Mouse (Mus musculus): ENCODE data around the gene Ikzf2. TPM values are rescaled to one million over a fixed set of nuclear protein-coding genes. Genes with fewer than 3 reads are reported as not detected.

The Ikzf2 gene
- polyA plus RNA-seq, 1 experiment = 0.19 TPM

DNA sequence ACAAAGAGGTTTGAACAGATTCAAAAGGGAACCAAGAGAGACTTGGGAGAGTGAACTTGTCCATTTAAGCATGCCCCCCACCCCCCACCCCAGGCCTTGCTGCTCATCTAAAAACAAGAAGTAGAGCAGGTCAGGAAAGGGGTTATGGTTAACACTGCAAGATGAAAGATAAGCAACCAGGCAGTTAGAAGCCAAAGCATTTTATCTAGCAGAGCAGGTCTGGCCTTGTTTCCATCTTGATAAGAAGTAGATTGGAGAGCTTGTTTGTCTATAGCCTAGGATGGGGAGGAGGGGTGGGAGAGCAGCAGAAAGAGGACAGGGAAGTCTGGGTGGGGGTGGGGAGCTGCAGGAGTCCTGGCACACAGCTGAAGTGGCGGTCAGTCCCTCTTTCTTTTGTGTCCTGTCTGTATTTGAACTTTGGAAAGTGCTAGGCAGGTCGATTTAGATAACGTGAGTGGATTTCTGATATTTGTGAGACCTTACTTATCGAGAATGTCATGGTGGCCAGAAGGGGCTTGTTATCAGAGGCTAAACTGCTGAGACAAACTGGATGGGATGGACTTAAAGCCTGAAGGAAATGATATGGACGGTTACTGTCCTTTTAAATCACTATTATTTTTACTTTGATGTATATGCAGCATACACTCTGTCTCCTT, 173.3 kb downstream of the Ikzf2 start:
- TF ChIP-seq POLR2A (IDR thresholded peaks at IDR 0.05; ENCODE audit: control insufficient read depth, low read depth, low read length) (no peak), CTCF (IDR thresholded peaks at IDR 0.05; ENCODE audit: control insufficient read depth, insufficient read depth, insufficient replicate concordance, low read depth, low read length) (no peak)
- Histone ChIP-seq H3K27ac (ENCODE audit: control insufficient read depth, insufficient read depth, low read depth, low read length) (no peak overlapping the region), H3K27me3 (ENCODE audit: control insufficient read depth, insufficient read depth, low read length) (no peaks in the 10 kb centered on the region)

GRCm38 (mm10) chr1:69508275-69508674, 178.8 kb downstream of the Ikzf2 start:
- TF ChIP-seq POLR2A (IDR thresholded peaks at IDR 0.05; ENCODE audit: control insufficient read depth, low read depth, low read length) = no peak
- no peak for TF ChIP-seq CTCF (IDR thresholded peaks at IDR 0.05; ENCODE audit: control insufficient read depth, insufficient read depth, insufficient replicate concordance, low read depth, low read length)

More for the DNA sequence above, 173.3 kb downstream of the Ikzf2 start:
- H3K4me1 ChIP-seq (ENCODE audit: control insufficient read depth, insufficient read depth, low read length) = no peaks in the 10 kb centered on the region
- no peak overlapping the region for H3K4me3 ChIP-seq (ENCODE audit: control insufficient read depth, low read depth, low read length)
- H3K36me3 ChIP-seq (ENCODE audit: control insufficient read depth, insufficient read depth, low read length) = no peaks in the 10 kb centered on the region

DNA sequence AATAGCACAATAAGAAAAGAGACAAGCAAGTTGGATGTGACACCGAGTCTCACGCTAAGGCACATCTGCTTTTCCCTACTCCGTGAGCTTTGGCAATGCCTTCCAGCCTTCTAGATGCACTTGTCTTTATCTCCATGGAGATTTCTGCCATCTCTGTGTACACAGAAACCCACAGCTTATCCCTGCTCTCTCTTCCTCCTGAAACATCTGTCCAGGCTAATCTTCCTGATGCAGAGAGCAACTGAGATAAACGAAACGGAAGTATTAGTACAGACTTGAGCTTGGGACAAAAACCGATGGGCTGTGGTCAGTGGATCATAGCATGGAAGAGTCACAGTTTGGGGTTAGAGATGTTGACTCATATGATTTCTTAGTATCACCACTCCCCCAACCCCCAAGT, 179.5 kb downstream of the Ikzf2 start:
- H3K36me3 ChIP-seq (ENCODE audit: control insufficient read depth, insufficient read depth, low read length) = no peaks in the 10 kb centered on the region
- H3K27ac ChIP-seq (ENCODE audit: control insufficient read depth, insufficient read depth, low read depth, low read length) = no peak overlapping the region
- TF ChIP-seq POLR2A (IDR thresholded peaks at IDR 0.05; ENCODE audit: control insufficient read depth, low read depth, low read length) (no peak), CTCF (IDR thresholded peaks at IDR 0.05; ENCODE audit: control insufficient read depth, insufficient read depth, insufficient replicate concordance, low read depth, low read length) (no peak)
- H3K27me3 ChIP-seq (ENCODE audit: control insufficient read depth, insufficient read depth, low read length) = no peaks in the 10 kb centered on the region
- H3K4me3 ChIP-seq (ENCODE audit: control insufficient read depth, low read depth, low read length) = no peak overlapping the region
- H3K4me1 ChIP-seq (ENCODE audit: control insufficient read depth, insufficient read depth, low read length) = no peaks in the 10 kb centered on the region

More at GRCm38 (mm10) chr1:69508275-69508674, 178.8 kb downstream of the Ikzf2 start:
- Histone ChIP-seq H3K4me3 (ENCODE audit: control insufficient read depth, low read depth, low read length) (no peak overlapping the region), H3K27ac (ENCODE audit: control insufficient read depth, insufficient read depth, low read depth, low read length) (no peak overlapping the region), H3K4me1 (ENCODE audit: control insufficient read depth, insufficient read depth, low read length) (no peaks in the 10 kb centered on the region), H3K27me3 (ENCODE audit: control insufficient read depth, insufficient read depth, low read length) (no peaks in the 10 kb centered on the region), H3K36me3 (ENCODE audit: control insufficient read depth, insufficient read depth, low read length) (no peaks in the 10 kb centered on the region)

- H3K27me3 ChIP-seq (ENCODE audit: control insufficient read depth, insufficient read depth, low read length) = no peaks in the 10 kb centered on the region
- TF ChIP-seq CTCF (IDR thresholded peaks at IDR 0.05; ENCODE audit: control insufficient read depth, insufficient read depth, insufficient replicate concordance, low read depth, low read length) = no peak
- no peaks in the 10 kb centered on the region for H3K36me3 ChIP-seq (ENCODE audit: control insufficient read depth, insufficient read depth, low read length)
- H3K27ac ChIP-seq (ENCODE audit: control insufficient read depth, insufficient read depth, low read depth, low read length) = no peak overlapping the region
- H3K4me1 ChIP-seq (ENCODE audit: control insufficient read depth, insufficient read depth, low read length) = no peaks in the 10 kb centered on the region
- no peak overlapping the region for H3K4me3 ChIP-seq (ENCODE audit: control insufficient read depth, low read depth, low read length)
Measured at GRCm38 (mm10) chr1:69506615-69507159, 180.4 kb downstream of the Ikzf2 start.

DNA sequence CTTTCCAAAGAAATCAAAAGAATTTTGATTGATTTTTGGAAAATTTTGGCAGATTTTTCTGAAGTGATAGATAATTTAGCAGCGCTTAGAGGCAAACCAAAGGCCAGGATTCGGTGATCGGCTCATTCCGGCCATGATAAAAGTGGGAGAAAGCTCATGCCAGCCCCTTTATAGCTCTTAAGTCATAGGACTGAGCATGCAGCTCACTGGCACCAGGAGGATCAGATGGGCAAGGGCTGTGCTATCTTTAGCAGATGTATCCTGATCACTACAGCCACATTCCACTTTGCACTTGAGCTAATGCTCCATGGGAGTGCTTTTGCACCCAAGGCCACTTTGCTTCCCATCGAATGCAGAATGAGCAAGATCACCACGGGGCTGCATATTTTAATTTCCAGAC, 181.0 kb downstream of the Ikzf2 start:
- TF ChIP-seq CTCF (IDR thresholded peaks at IDR 0.05; ENCODE audit: control insufficient read depth, insufficient read depth, insufficient replicate concordance, low read depth, low read length) (no peak), POLR2A (IDR thresholded peaks at IDR 0.05; ENCODE audit: control insufficient read depth, low read depth, low read length) (no peak)
- H3K4me3 ChIP-seq (ENCODE audit: control insufficient read depth, low read depth, low read length) = no peak overlapping the region
- no peaks in the 10 kb centered on the region for H3K36me3 ChIP-seq (ENCODE audit: control insufficient read depth, insufficient read depth, low read length)
- H3K27me3 ChIP-seq (ENCODE audit: control insufficient read depth, insufficient read depth, low read length) = no peaks in the 10 kb centered on the region
- no peak overlapping the region for H3K27ac ChIP-seq (ENCODE audit: control insufficient read depth, insufficient read depth, low read depth, low read length)
- H3K4me1 ChIP-seq (ENCODE audit: control insufficient read depth, insufficient read depth, low read length) = no peaks in the 10 kb centered on the region

DNA sequence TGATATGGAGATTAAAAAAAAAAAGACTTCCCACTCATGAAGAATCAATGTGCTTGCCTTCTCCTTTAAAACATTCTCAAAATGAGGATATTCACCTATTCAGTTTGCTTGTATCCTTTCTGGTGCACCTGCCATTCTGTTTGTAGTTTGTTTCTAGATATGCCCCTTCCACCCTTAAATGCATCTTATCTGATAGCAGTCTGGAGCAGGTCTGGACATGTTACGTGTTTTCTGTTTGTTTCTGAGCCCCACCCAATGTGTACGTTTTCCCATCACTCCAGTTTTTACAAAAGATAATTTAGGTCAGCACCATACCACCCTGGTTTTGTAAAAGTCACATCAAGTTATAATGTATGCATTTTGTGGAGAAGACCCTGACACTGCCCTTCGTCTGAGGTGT, 186.7 kb downstream of the Ikzf2 start:
- TF ChIP-seq CTCF (IDR thresholded peaks at IDR 0.05; ENCODE audit: control insufficient read depth, insufficient read depth, insufficient replicate concordance, low read depth, low read length) (no peak), POLR2A (IDR thresholded peaks at IDR 0.05; ENCODE audit: control insufficient read depth, low read depth, low read length) (no peak)
- no peaks in the 10 kb centered on the region for H3K27me3 ChIP-seq (ENCODE audit: control insufficient read depth, insufficient read depth, low read length)
- no peaks in the 10 kb centered on the region for H3K36me3 ChIP-seq (ENCODE audit: control insufficient read depth, insufficient read depth, low read length)
- no peak overlapping the region for H3K4me3 ChIP-seq (ENCODE audit: control insufficient read depth, low read depth, low read length)
- no peaks in the 10 kb centered on the region for H3K4me1 ChIP-seq (ENCODE audit: control insufficient read depth, insufficient read depth, low read length)
- no peak overlapping the region for H3K27ac ChIP-seq (ENCODE audit: control insufficient read depth, insufficient read depth, low read depth, low read length)

- TF ChIP-seq POLR2A (IDR thresholded peaks at IDR 0.05; ENCODE audit: control insufficient read depth, low read depth, low read length) (no peak), CTCF (IDR thresholded peaks at IDR 0.05; ENCODE audit: control insufficient read depth, insufficient read depth, insufficient replicate concordance, low read depth, low read length) (no peak)
Measured at GRCm38 (mm10) chr1:69499652-69500051, 187.4 kb downstream of the Ikzf2 start.

More at GRCm38 (mm10) chr1:69499652-69500051, 187.4 kb downstream of the Ikzf2 start:
- H3K36me3 ChIP-seq (ENCODE audit: control insufficient read depth, insufficient read depth, low read length) = no peaks in the 10 kb centered on the region
- H3K4me3 ChIP-seq (ENCODE audit: control insufficient read depth, low read depth, low read length) = no peak overlapping the region
- no peak overlapping the region for H3K27ac ChIP-seq (ENCODE audit: control insufficient read depth, insufficient read depth, low read depth, low read length)
- H3K4me1 ChIP-seq (ENCODE audit: control insufficient read depth, insufficient read depth, low read length) = no peaks in the 10 kb centered on the region
- H3K27me3 ChIP-seq (ENCODE audit: control insufficient read depth, insufficient read depth, low read length) = no peaks in the 10 kb centered on the region
